Mouse (Mus musculus): ENCODE results near the gene Sox2. TPM values are rescaled to one million over a fixed set of nuclear protein-coding genes. Genes with fewer than 3 reads are reported as not detected.
A peak's percentile ranks its signal among the peaks of the same experiment; 100 is the strongest.

Gene Sox2
- total and polyA plus RNA-seq, 2 experiments from 2014 or later = 22.6 to 68.1 TPM

DNA sequence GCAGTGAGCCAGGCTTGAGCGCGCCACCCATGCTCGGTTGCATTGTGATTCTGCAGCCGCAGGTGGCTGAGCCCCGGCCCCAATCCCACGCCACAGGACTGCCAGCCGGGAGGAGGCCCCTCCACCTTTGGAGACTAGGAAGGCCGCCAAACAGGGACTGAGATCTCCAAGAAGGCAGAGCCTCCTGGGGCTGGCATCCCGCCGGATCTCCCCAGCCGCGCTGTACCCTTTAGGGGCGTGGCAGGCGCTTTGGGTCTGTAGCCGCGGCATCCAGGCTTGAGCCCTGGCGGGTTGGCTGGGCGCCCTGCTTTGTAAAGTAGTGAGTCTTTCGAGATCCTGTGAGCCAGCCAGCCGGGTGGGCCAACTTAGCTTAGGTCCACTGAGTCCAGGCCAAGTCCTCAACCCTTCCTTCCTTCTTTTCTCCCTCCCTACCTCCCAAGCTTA, 7.7 kb upstream of the Sox2 start:
- Histone ChIP-seq H3K27me3 (ENCODE audit: insufficient read depth, low read length) (peaks cover 14% of the 10 kb centered on the region), H3K36me3 (ENCODE audit: insufficient read depth, low read length) (no peaks in the 10 kb centered on the region), H3K9ac (replicated peaks; ENCODE audit: low read length) (peak overlapping the region; percentile 46), H3K4me1 (ENCODE audit: insufficient read depth, low read length) (peaks cover 7% of the 10 kb centered on the region; the same call in 1 of the 2 replicates), H3K4me3 (ENCODE audit: low read length) (peak overlapping the region; percentile 33), H3K27ac (peak overlapping the region; percentile 74), H3K9me3 (ENCODE audit: low read length) (no peaks in the 10 kb centered on the region), H3K4me2 (ENCODE audit: low read depth, low read length) (peak overlapping the region; percentile 57)
- ATAC-seq (peak; percentile 77), DNase-seq (ENCODE audit: low spot score) (peak; percentile 89)
- no peak for TF ChIP-seq CTCF (IDR thresholded peaks at IDR 0.05; ENCODE audit: low read depth)
- under 1% methylated on average over 20 of the region's 20 CpGs for WGBS

DNA sequence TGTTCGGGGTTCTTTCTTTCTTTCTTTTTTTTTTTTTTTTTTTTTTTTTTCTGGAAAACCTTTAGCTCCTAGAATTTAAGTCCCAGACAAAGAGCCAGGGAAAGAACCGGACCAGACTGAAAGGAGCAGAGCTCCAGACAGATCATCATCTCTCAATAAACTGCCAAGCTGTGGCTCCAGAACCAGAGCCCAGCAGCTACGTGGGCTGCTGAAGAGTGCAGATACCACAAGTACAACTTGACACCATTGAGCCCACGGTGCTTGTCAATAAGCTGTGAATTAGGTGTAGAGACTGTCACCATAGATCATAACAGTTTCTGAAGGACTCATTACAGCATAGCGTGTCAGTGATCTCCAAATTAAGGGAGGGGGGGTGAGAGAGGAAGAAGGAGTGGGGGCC, 7.1 kb upstream of the Sox2 start:
- Histone ChIP-seq H3K9ac (replicated peaks; ENCODE audit: low read length) (no peak overlapping the region), H3K4me1 (ENCODE audit: insufficient read depth, low read length) (peaks cover 7% of the 10 kb centered on the region; the same call in 1 of the 2 replicates), H3K27me3 (ENCODE audit: insufficient read depth, low read length) (peaks cover 14% of the 10 kb centered on the region), H3K4me2 (ENCODE audit: low read depth, low read length) (peak overlapping the region; percentile 57), H3K36me3 (ENCODE audit: insufficient read depth, low read length) (no peaks in the 10 kb centered on the region), H3K27ac (peak overlapping the region; percentile 74; the same call in 1 of the 2 replicates), H3K9me3 (ENCODE audit: low read length) (no peaks in the 10 kb centered on the region), H3K4me3 (ENCODE audit: low read length) (no peak overlapping the region)
- no peak for TF ChIP-seq CTCF (IDR thresholded peaks at IDR 0.05; ENCODE audit: low read depth)
- WGBS = 31% methylated on average over 5 of the region's 5 CpGs
- no peak for ATAC-seq
- peak; percentile 2 for DNase-seq (ENCODE audit: low spot score)

DNA sequence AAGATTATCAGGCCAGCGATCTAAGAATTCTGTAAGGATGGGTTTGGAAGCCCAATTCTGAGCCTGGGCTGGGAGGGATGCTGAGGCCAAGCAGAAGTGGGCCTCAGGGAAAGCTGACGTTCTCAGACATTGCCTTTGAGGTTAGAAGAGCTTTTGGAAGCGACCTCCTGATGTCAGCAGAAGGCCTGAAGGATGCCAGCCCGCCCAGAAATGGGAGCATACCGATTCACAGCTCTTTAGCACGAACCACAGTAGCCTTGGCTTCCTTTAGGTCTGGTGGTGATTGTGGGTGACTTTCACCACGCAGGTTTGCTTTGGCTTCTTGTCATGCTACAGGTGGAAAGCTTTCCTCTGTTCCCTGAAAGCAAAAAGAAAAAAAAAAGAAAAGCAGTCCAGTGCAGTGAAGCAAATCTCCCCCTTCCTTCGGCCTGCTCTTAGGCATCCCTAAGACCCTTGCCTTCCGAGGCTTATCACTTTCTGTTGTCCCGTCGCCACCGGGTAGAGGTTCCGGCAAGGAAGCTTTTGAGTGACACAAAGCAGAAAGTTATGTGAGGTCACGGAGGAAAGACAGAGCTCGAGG, 6.6 kb upstream of the Sox2 start:
- Histone ChIP-seq H3K36me3 (ENCODE audit: insufficient read depth, low read length) (no peaks in the 10 kb centered on the region), H3K27me3 (ENCODE audit: insufficient read depth, low read length) (peaks cover 14% of the 10 kb centered on the region), H3K4me1 (ENCODE audit: insufficient read depth, low read length) (peaks cover 7% of the 10 kb centered on the region; the same call in 1 of the 2 replicates), H3K4me2 (ENCODE audit: low read depth, low read length) (no peak overlapping the region), H3K27ac (peak overlapping the region; percentile 74; the same call in 1 of the 2 replicates), H3K4me3 (ENCODE audit: low read length) (no peak overlapping the region), H3K9ac (replicated peaks; ENCODE audit: low read length) (no peak overlapping the region), H3K9me3 (ENCODE audit: low read length) (no peaks in the 10 kb centered on the region)
- 37% methylated on average over 15 of the region's 15 CpGs for whole genome bisulfite sequencing
- TF ChIP-seq CTCF (IDR thresholded peaks at IDR 0.05; ENCODE audit: low read depth) = no peak
- DNase-seq (ENCODE audit: low spot score) (peak; percentile 1), ATAC-seq (no peak)

DNA sequence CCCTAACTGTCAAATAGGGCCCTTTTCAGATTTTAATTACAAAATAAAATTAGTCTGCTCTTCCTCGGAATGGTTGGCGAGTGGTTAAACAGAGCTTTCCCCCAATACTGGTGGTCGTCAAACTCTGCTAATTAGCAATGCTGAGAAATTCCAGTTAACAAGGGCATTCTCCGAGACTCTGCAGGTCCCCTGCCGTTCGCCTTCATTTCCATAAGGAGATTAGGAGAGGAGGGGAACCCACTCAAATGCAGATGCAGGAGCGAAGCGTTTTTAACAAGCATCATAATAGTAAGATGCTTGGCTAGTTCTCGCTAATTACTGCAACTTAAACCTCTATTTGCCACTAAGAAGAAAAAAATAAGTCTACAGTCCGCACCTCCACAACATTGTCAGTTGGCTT, 4.0 kb upstream of the Sox2 start:
- Histone ChIP-seq H3K4me3 (ENCODE audit: low read length) (no peak overlapping the region), H3K9me3 (ENCODE audit: low read length) (no peaks in the 10 kb centered on the region), H3K27me3 (ENCODE audit: insufficient read depth, low read length) (peaks cover 17% of the 10 kb centered on the region), H3K4me2 (ENCODE audit: low read depth, low read length) (peak overlapping the region; percentile 13; the same call in 1 of the 2 replicates), H3K4me1 (ENCODE audit: insufficient read depth, low read length) (peaks cover 7% of the 10 kb centered on the region; the same call in 1 of the 2 replicates), H3K9ac (replicated peaks; ENCODE audit: low read length) (no peak overlapping the region), H3K27ac (no peak overlapping the region), H3K36me3 (ENCODE audit: insufficient read depth, low read length) (no peaks in the 10 kb centered on the region)
- ATAC-seq = no peak
- DNase-seq (ENCODE audit: low spot score) = peak; percentile 9
- WGBS = 6% methylated on average over 10 of the region's 10 CpGs
- no peak for TF ChIP-seq CTCF (IDR thresholded peaks at IDR 0.05; ENCODE audit: low read depth)

DNA sequence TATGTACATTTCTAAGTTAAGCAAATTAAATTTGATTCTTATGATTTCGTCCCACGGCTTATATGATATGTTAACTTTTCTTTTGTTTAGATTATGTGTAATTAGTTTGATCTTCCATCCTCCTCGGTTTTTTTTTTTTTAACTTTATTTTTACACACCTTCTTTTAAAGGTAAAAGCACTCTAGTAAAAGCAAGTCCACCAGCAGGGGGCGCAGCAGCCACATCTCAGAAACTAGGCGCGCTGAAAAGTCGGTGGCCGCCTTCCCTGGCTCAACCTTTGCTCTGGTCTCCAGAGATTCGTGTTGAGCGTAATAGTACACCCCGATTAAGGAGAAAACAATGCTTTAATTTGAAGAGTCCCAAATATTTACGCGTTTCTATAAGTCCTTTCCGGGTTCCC, 2.5 kb upstream of the Sox2 start:
- peaks cover 3% of the 10 kb centered on the region; the same call in 1 of the 2 replicates for H3K4me1 ChIP-seq (ENCODE audit: insufficient read depth, low read length)
- peak overlapping the region; percentile 81; the same call in 1 of the 2 replicates for H3K27ac ChIP-seq
- H3K36me3 ChIP-seq (ENCODE audit: insufficient read depth, low read length) = no peaks in the 10 kb centered on the region
- H3K9ac ChIP-seq (replicated peaks; ENCODE audit: low read length) = no peak overlapping the region
- peaks cover 21% of the 10 kb centered on the region for H3K27me3 ChIP-seq (ENCODE audit: insufficient read depth, low read length)
- no peak for ATAC-seq
- DNase-seq (ENCODE audit: low spot score) = peak; percentile 93
- H3K4me2 ChIP-seq (ENCODE audit: low read depth, low read length) = peak overlapping the region; percentile 60
- peak; percentile 78 for TF ChIP-seq CTCF (IDR thresholded peaks at IDR 0.05; ENCODE audit: low read depth)
- no peaks in the 10 kb centered on the region for H3K9me3 ChIP-seq (ENCODE audit: low read length)
- no peak overlapping the region for H3K4me3 ChIP-seq (ENCODE audit: low read length)
- WGBS = 2% methylated on average over 14 of the region's 14 CpGs

GRCm38 (mm10) chr3:34648105-34648832, 1.9 kb upstream of the Sox2 start:
- H3K4me2 ChIP-seq (ENCODE audit: low read depth, low read length) = peak overlapping the region; percentile 60
- H3K4me1 ChIP-seq (ENCODE audit: insufficient read depth, low read length) = 0 out of 2 replicates have a peak, but pooled peaks cover 3% of the 10 kb centered on the region
- TF ChIP-seq CTCF (IDR thresholded peaks at IDR 0.05; ENCODE audit: low read depth) = no peak
- ATAC-seq (no peak), DNase-seq (ENCODE audit: low spot score) (no peak)
- no peaks in the 10 kb centered on the region for H3K9me3 ChIP-seq (ENCODE audit: low read length)
- peak overlapping the region; percentile 55 for H3K4me3 ChIP-seq (ENCODE audit: low read length)
- peak overlapping the region; percentile 52 for H3K9ac ChIP-seq (replicated peaks; ENCODE audit: low read length)
- H3K36me3 ChIP-seq (ENCODE audit: insufficient read depth, low read length) = no peaks in the 10 kb centered on the region
- peak overlapping the region; percentile 81 for H3K27ac ChIP-seq
- H3K27me3 ChIP-seq (ENCODE audit: insufficient read depth, low read length) = peaks cover 20% of the 10 kb centered on the region
- WGBS = 4% methylated on average over 19 of the region's 19 CpGs

All from hindbrain, postnatal 0 days (tissue).